Mouse (Mus musculus): ENCODE results near the gene Map3k4.

- TF ChIP-seq EP300 (optimal IDR thresholded peaks at IDR 0.05) (no peak), CTCF (IDR thresholded peaks at IDR 0.05; ENCODE audit: low read depth) (no peak)
These were observed 109.1 kb downstream of the Map3k4 start for GRCm38 (mm10) chr17:12209481-12209880.
